Mouse (Mus musculus): Measurements from ENCODE around the gene Habp2.
"Not testable (repeated sequence)": the region's sequence is repeated elsewhere in the genome, so short reads cannot be mapped to it uniquely, and the experiment has no call there.

Gene Habp2

GRCm38 (mm10) chr19:56296668-56297067 lies 9.7 kb downstream of the Habp2 start:
- DNase-seq (ENCODE audit: low spot score): no peak

GRCm38 (mm10) chr19:56297264-56297663 lies 10.3 kb downstream of the Habp2 start:
- no peak for DNase-seq (ENCODE audit: low spot score)

GRCm38 (mm10) chr19:56300835-56301234 lies 13.9 kb downstream of the Habp2 start:
- no peak for DNase-seq (ENCODE audit: low spot score)

GRCm38 (mm10) chr19:56316531-56316930 lies 29.6 kb downstream of the Habp2 start:
- no peak for DNase-seq (ENCODE audit: low spot score)

GRCm38 (mm10) chr19:56319219-56319618 lies 32.3 kb downstream of the Habp2 start:
- no peak for DNase-seq (ENCODE audit: low spot score)

- DNase-seq (ENCODE audit: low spot score): no peak
Observed at GRCm38 (mm10) chr19:56319629-56320028, 32.7 kb downstream of the Habp2 start.

- no peak for DNase-seq (ENCODE audit: low spot score)
Observed at GRCm38 (mm10) chr19:56320186-56320860, 33.4 kb downstream of the Habp2 start.

GRCm38 (mm10) chr19:56321303-56321920 lies 34.5 kb downstream of the Habp2 start:
- DNase-seq (ENCODE audit: low spot score): no peak

GRCm38 (mm10) chr19:56325676-56326075 lies 38.7 kb downstream of the Habp2 start:
- DNase-seq (ENCODE audit: low spot score): no peak

- DNase-seq (ENCODE audit: low spot score): no peak
Observed at GRCm38 (mm10) chr19:56326243-56326855, 39.4 kb downstream of the Habp2 start.

- DNase-seq (ENCODE audit: low spot score): no peak
Observed at GRCm38 (mm10) chr19:56336321-56336720, 49.4 kb downstream of the Habp2 start.

GRCm38 (mm10) chr19:56336826-56337225 lies 49.9 kb downstream of the Habp2 start:
- no peak for DNase-seq (ENCODE audit: low spot score)

GRCm38 (mm10) chr19:56342006-56342405 lies 55.1 kb downstream of the Habp2 start:
- no peak for DNase-seq (ENCODE audit: low spot score)

GRCm38 (mm10) chr19:56343869-56344563 lies 57.1 kb downstream of the Habp2 start:
- no peak for DNase-seq (ENCODE audit: low spot score)

GRCm38 (mm10) chr19:56346016-56346415 lies 59.1 kb downstream of the Habp2 start:
- peak; percentile 40 for DNase-seq (ENCODE audit: low spot score)

- no peak for DNase-seq (ENCODE audit: low spot score)
Observed at GRCm38 (mm10) chr19:56346750-56347149, 59.8 kb downstream of the Habp2 start.

- no peak for DNase-seq (ENCODE audit: low spot score)
Observed at GRCm38 (mm10) chr19:56349295-56349694, 62.4 kb downstream of the Habp2 start.

GRCm38 (mm10) chr19:56353689-56354088 lies 66.8 kb downstream of the Habp2 start:
- no peak for DNase-seq (ENCODE audit: low spot score)

- no peak for DNase-seq (ENCODE audit: low spot score)
Observed at GRCm38 (mm10) chr19:56355201-56355600, 68.3 kb downstream of the Habp2 start.

GRCm38 (mm10) chr19:56356480-56357373 lies 69.8 kb downstream of the Habp2 start:
- DNase-seq (ENCODE audit: low spot score): peak; percentile 42

- not testable (repeated sequence) for DNase-seq (ENCODE audit: low spot score)
Observed at GRCm38 (mm10) chr19:56357374-56357708, 70.4 kb downstream of the Habp2 start.

GRCm38 (mm10) chr19:56358890-56359289 lies 72.0 kb downstream of the Habp2 start:
- DNase-seq (ENCODE audit: low spot score): no peak

All from layer of hippocampus, adult 9-10 months (tissue).